Mouse (Mus musculus) gastrocnemius, adult 2 months (tissue): ENCODE data around the gene Scd1. TPM values are rescaled to one million over a fixed set of nuclear protein-coding genes. Genes with fewer than 3 reads are reported as not detected.
A peak's percentile ranks its signal among the peaks of the same experiment; 100 is the strongest.

Source experiments
- DNase-seq: peaks from one replicate; pipeline ENCODE4 v3.0.0; 2022
- H3K27ac ChIP-seq: fragments of 200-600 bp; 2 replicates; pipeline ENCODE4 v1.8.1; 2022; ENCODE audit warnings: mild to moderate bottlenecking
- H3K4me3 ChIP-seq: fragments of 200-600 bp; 2 replicates; pipeline ENCODE4 v1.8.1; 2022; ENCODE audit warnings: mild to moderate bottlenecking, moderate library complexity
- CTCF ChIP-seq: fragments of 200-600 bp; IDR thresholded peaks from 2 replicates; pipeline ENCODE4 v1.8.1; 2022; ENCODE audit warnings: antibody characterized with exemption, mild to moderate bottlenecking, moderate library complexity
- intact Hi-C: fragments of 180-260 bp; cut with DNase I; formaldehyde crosslinking; loops from one replicate; pipeline ENCODE4 v1.15.1; 2025
- total RNA-seq, 2 experiments: library from RNA; stranded (reverse); gene quantifications; 2 replicates each; pipeline ENCODE4 v1.2.3; 2021

Scd1 gene
- total RNA-seq, 2 experiments from 2014 or later = 10.9 to 33.9 TPM

- TF ChIP-seq CTCF = no peak
- no peak overlapping the region for H3K27ac ChIP-seq
- no peak overlapping the region for H3K4me3 ChIP-seq
- intact Hi-C loops = no loop called here
- DNase-seq = no peak
Measured at GRCm38 (mm10) chr19:44391856-44392255, 15.8 kb downstream of the Scd1 start.

- H3K27ac ChIP-seq = peak overlapping the region; percentile 57
- no peak overlapping the region for H3K4me3 ChIP-seq
- no peak for TF ChIP-seq CTCF
- intact Hi-C loops = no loop called here
- no peak for DNase-seq
Measured at GRCm38 (mm10) chr19:44389507-44389906, 18.2 kb downstream of the Scd1 start.

- DNase-seq = peak; percentile 98
- intact Hi-C loops = no loop called here
- no peak for TF ChIP-seq CTCF
- H3K4me3 ChIP-seq = peak overlapping the region; percentile 84
- peak overlapping the region; percentile 90 for H3K27ac ChIP-seq
Measured at GRCm38 (mm10) chr19:44388475-44389428, 18.9 kb downstream of the Scd1 start.

- Histone ChIP-seq H3K27ac (peak overlapping the region; percentile 90), H3K4me3 (peak overlapping the region; percentile 84)
- TF ChIP-seq CTCF = no peak
- intact Hi-C loops = loop anchor here (2.0 kb wide), 1 partner anchor 19 kb away; the partner anchor contains the start of gene Scd1
- no peak for DNase-seq
Measured at GRCm38 (mm10) chr19:44387746-44388474, 19.8 kb downstream of the Scd1 start.

- DNase-seq = no peak
- TF ChIP-seq CTCF = no peak
- peak overlapping the region; percentile 84 for H3K4me3 ChIP-seq
- H3K27ac ChIP-seq = peak overlapping the region; percentile 90
- intact Hi-C loops = loop anchor here (2.0 kb wide), 1 partner anchor 20 kb away; the partner anchor contains the start of gene Scd1
Measured at GRCm38 (mm10) chr19:44387089-44387671, 20.5 kb downstream of the Scd1 start.

GRCm38 (mm10) chr19:44385887-44386498 lies 21.7 kb downstream of the Scd1 start:
- intact Hi-C loops = loop anchor here (2.0 kb wide), 1 partner anchor 21 kb away; the partner anchor contains the start of gene Scd1
- no peak for TF ChIP-seq CTCF

GRCm38 (mm10) chr19:44382682-44383321 lies 24.9 kb downstream of the Scd1 start:
- no peak for DNase-seq
- Histone ChIP-seq H3K4me3 (no peak overlapping the region), H3K27ac (no peak overlapping the region)
- no peak for TF ChIP-seq CTCF
- intact Hi-C loops = no loop called here

More at GRCm38 (mm10) chr19:44385887-44386498, 21.7 kb downstream of the Scd1 start:
- H3K27ac ChIP-seq = no peak overlapping the region
- no peak overlapping the region for H3K4me3 ChIP-seq
- DNase-seq = no peak

- TF ChIP-seq CTCF = no peak
- no peak overlapping the region for H3K4me3 ChIP-seq
- intact Hi-C loops = no loop called here
Measured at GRCm38 (mm10) chr19:44380065-44380464, 27.6 kb downstream of the Scd1 start.

GRCm38 (mm10) chr19:44379090-44379489 lies 28.6 kb downstream of the Scd1 start:
- Histone ChIP-seq H3K4me3 (no peak overlapping the region), H3K27ac (no peak overlapping the region)
- no peak for TF ChIP-seq CTCF
- intact Hi-C loops = no loop called here
- DNase-seq = no peak

More at GRCm38 (mm10) chr19:44380065-44380464, 27.6 kb downstream of the Scd1 start:
- DNase-seq = no peak
- no peak overlapping the region for H3K27ac ChIP-seq

- DNase-seq = no peak
- intact Hi-C loops = no loop called here
- Histone ChIP-seq H3K4me3 (no peak overlapping the region), H3K27ac (no peak overlapping the region)
- TF ChIP-seq CTCF = no peak
Measured at GRCm38 (mm10) chr19:44377629-44378375, 29.9 kb downstream of the Scd1 start.

GRCm38 (mm10) chr19:44376511-44376951 lies 31.1 kb downstream of the Scd1 start:
- Histone ChIP-seq H3K4me3 (no peak overlapping the region), H3K27ac (no peak overlapping the region)
- intact Hi-C loops = no loop called here
- DNase-seq = no peak
- no peak for TF ChIP-seq CTCF
